Mouse (Mus musculus) embryonic fibroblast, embryonic 13.5 days (primary cell): ENCODE results near the gene Zfhx3.

ENCODE experiments used
- CTCF ChIP-seq: IDR thresholded peaks from 2 replicates; pipeline ENCODE4 v1.5.1; 2011; ENCODE audit warnings: mild to moderate bottlenecking, control low read depth, low read length, moderate library complexity, borderline replicate concordance; ENCODE audit not compliant: insufficient read depth
- POLR2A ChIP-seq: IDR thresholded peaks from 2 replicates; pipeline ENCODE4 v1.6.1; 2011; ENCODE audit warnings: low read depth, mild to moderate bottlenecking, control low read depth, low read length, moderate library complexity

DNA sequence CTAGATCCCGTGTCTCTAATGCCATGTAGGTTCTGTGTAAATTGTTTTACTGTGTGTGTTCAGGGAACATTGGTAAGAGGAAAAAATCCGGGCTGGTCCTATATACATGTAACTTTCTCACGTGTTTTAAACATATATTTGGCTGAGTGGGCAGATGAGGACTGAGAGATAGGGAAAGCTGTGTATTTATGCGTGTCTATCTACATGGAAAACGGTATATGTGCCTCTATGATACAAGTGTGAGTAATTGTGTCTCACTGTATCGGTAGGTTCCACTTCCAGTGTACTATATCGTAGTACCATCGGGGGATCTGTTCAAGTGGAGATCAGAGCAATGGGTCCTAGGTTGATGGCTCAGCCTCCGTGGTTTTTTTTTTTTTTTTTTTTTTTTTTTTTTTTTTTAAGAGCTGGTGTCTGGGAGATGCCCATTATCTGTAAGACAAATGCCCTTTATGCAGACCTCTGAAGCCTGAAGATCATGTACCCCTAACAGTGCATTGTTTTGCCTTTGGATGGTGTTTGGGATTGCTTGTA, 668.8 kb downstream of the Zfhx3 start:
- TF ChIP-seq CTCF (no peak), POLR2A (no peak)
